Mouse (Mus musculus) urinary bladder, postnatal 4 days (tissue): Measurements from ENCODE around the gene Tufm.
"Not testable (repeated sequence)": the region's sequence is repeated elsewhere in the genome, so short reads cannot be mapped to it uniquely, and the experiment has no call there.

Source experiments
- DNase-seq, 2 experiments: peaks; one replicate each; pipeline ENCODE4 v3.0.0; 2021 to 2022; ENCODE audit warnings: low spot score in 2 of 2

Gene Tufm

GRCm38 (mm10) chr7:126465246-126466030, 21.7 kb upstream of the Tufm start:
- no peak for DNase-seq

DNA sequence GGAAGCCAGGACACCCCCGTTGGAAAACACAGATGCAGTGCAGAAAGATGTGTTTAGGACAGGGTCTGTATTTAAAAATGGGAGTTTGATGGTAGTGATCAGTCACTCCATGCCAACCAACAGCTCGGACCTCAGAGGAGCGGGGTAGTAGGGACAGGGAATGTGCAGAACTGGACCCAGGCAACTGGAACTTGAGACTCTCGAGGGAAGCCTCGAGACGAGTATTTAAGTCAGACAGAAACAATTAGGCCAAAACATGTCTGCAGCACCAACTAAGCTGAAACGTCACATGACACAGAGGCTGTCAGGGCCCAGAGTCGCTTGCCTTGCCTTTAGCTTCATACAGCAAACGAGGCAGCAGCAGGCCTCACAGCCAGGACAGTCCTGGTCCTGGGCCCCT, 21.0 kb upstream of the Tufm start:
- no peak for DNase-seq

DNA sequence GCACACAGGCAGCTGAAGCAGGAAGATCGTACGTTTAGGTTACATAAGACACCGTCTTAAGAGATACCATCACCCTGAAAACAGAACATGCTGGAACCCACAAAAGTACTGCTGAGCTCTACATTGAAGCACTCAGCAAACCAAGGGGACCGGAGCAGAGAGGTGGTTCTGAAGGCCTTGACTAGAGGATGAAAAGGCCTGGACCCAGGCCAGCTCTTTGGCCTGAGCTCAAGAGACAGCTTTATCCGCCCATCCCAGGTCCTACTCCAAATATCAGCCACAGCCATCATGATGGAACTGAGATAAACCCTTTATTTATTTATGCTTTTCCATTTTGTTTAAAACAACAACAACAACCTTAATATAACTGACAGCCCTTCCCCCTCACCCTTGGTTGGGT, 20.5 kb upstream of the Tufm start:
- DNase-seq, result no peak

DNA sequence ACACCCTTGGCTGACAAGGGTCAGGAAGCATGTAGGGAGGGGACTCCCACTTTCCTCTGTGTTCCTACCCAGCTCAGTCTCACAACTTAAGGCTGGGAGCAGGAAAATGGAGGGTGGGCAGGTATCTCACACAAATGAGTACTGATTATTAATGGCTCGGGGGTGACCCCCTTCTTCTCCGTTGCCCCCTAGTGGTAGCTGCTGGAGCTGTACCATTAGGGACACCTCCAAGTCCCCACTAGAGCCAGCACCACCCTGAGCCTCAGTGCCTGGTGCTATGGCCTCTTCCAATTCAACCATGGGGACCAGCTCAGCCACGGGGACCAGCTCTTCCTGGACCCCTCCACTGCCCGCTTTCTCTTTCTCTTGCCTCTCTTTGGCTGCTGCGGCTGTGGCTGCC, 19.9 kb upstream of the Tufm start:
- DNase-seq, result no peak

GRCm38 (mm10) chr7:126467834-126468627, 19.1 kb upstream of the Tufm start:
- peak in 1 of 2 experiments; percentile 53 for DNase-seq

DNA sequence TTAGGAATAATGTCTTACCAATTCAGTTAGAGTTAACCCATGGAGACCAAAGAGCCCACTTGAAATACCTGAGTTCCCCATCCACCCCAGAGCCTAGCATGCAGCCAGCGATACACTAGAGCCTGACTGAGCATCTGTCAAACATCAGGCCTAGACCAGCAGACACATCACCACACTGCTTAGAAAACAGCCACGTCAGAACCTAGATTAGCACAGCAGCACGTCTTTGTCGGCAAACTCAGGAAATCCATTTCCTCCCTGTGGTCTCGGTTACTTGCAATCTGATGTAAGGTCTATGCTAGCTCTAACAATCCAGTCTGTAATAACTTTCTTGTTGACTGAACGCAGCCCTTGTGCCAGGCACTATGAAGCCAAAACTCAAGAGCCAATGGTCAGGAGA, 17.1 kb upstream of the Tufm start:
- no peak for DNase-seq

DNA sequence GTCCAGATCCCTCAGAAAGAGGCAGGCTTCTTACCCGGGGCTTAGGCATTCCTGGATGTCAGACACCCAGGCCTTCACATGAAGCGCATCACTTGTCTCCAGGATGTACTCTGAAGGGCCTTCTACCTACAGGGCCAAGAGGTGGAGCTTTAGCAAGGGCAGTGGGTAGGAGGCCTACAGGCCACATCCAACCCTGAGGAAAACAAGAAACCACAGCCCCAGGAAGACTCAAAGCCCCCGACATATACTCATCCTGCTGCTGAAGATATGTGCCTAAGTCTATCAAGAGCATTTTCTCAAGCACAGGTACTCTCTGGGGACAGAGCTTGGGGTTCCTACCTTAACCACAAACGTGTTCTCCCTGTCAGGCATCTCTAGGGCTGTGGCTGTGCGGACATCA, 15.8 kb upstream of the Tufm start:
- DNase-seq, result no peak

DNA sequence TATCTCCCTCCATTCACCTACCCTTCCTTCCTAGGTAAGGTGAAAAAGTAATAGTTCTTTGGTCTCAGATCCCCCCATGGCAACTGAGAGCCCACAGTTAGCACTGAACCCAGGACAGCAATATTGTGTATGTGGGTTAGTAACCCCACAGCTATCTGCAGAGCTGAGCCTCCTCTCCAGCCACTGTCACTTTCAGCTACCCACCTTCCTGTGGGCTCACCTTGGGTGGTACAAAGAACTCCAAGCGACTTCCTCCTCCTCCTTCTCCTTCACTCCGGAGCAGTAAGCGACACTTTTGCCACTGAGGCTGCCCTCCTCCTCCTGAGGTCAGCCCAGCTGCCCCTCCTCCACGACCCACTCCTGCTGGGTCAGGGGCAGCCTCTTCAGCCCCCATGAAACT, 15.3 kb upstream of the Tufm start:
- no peak for DNase-seq

DNA sequence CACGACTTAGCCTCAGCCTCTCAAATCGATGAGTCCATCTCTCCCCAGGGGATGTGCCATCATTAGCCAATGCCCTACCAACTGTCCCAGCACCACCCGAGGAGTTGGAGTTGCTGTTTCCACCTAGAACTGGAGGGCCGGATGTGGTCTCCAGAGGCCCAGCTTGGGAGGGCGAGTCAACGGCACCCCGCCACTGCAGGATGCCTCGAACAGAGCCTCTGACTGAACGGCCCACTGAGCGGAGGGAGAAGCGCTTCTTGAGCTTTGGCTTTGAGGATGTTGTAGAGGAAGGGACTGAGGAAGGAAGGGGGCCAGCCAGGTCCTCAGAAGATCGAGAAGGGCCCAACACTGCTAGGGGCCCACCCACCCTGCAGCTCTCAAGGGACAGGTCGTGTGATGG, 14.9 kb upstream of the Tufm start:
- no peak for DNase-seq

DNA sequence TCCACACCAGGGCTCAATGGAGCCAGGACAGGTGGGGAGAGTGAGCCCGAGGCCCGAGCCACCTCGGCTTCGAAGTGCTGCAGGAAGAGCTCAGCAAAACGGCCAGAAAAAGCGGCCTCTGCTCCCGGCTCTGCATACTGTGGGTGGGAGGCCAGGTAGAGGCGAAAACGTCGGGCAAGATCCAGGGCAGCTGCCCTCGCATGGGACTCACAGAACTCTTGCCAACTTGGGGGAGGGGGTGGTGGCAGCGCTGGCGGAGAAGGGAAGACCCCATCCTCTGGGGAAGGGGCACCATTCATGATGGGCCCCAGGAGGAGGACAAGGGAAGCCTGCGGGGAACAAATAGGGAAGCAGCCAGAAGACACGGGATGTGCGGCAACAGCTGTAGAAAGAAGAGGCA, 14.4 kb upstream of the Tufm start:
- no peak for DNase-seq

- no peak for DNase-seq
Measured at GRCm38 (mm10) chr7:126473470-126474086, 13.6 kb upstream of the Tufm start.

GRCm38 (mm10) chr7:126474486-126474955, 12.6 kb upstream of the Tufm start:
- no peak for DNase-seq

DNA sequence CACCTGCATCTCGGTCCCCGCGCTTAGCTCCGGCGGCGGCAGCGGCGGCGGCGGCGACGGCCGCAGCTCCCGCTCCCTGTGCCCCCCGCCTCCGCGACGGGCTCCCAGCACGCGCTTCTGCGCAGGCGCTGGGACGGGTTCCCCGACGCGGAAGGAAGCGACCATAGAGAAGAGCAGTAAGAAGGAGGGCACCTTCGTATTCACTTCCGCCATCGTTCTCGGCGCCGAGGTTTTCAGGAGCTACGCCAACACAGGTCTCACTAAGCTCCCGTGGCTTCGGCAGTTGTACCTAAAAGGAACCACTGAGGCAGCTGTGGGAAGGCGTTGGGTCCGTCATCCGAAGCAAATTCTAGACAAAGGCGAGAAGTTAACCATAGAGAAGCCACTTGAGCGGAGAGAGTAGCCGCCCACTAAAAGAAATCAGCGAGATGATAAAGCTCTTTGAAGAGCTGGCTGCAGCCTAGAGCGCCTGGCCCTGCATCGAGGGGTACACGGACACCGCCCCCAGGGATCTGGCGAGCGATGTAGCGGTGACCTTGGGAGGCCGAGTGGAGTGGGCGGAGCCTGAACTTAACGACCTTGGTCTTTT, 12.1 kb upstream of the Tufm start, which contains the start of gene Sh2b1:
Sh2b1 (minus strand) TSS at position 432 of the 589 bp plus-strand sequence.
- DNase-seq, result peak; percentile 86 to 89

DNA sequence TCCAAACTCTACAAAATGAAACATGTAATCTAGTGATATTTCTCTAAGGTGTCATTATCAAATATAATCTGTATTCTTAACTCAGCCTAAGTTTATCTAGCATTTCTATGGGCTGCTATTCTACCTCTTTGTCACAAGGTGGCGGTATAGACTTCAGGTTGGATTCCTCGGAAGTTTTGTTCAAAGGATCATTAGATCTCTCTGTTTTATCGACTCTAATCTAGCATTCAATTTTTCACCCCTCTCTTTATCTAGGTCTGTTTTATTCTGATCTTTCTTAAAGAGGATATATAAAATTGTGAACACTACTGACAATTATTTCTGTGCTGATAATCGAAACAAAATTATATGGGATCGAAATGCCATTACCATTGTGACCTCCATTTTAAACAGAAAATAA, 5.5 kb upstream of the Tufm start:
- no peak for DNase-seq

DNA sequence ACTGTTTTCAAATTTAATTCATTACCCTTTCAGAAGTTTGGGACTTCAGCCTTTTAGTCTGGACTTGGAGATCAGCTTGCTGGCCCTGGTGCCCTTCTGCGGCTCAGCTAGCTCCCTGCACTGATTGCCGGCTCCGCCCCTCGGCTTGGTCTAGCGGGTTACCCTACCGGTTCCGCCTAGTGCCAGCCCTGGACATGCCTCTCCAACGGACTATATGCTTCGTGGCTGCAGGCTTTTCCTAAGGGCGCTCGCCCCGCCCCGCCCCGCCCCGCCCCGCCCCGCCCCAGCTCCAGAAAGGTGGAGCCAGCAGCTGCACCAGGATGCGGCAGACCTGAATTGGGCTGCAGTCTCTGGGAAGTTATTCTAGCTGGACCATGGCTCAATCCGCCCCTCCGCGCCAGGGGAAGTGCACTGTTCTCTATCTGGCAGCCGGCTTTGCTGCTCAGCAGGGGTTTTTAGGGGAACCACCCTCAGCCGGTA, 4.7 kb upstream of the Tufm start:
- peak; percentile 81 for DNase-seq

DNA sequence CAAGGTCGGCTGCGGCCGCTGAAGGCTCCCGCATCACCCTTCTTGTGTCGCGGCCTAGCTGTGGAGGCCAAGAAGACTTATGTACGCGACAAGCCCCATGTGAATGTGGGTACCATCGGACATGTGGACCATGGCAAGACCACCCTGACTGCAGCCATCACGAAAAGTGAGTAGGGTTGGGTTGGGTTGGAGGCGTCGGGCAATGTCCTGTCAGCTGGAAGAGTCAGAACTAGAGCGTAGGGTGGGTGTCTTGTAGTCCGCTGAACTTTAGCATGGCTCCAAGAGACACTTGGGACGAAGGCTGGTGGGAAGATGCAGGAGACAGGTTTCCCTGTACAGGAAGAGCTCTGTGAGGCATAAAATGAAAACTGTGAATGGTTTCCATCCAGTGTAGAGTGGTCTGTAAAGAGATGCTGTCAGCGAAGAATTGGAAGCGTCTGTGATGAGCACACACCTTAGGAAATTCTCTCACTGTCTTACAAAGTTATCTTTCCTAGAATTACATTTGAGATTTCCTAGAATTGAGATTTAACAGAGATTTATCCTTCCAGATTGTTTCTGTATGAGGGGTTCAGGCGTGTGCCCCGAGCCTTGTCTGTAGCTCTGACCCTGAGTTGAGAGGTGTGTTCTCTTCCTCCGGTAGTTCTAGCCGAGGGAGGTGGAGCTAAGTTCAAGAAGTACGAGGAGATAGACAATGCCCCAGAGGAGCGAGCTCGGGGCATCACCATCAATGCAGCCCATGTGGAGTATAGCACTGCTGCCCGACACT, 640 bp downstream of the Tufm start:
- DNase-seq, result not testable (repeated sequence)

DNA sequence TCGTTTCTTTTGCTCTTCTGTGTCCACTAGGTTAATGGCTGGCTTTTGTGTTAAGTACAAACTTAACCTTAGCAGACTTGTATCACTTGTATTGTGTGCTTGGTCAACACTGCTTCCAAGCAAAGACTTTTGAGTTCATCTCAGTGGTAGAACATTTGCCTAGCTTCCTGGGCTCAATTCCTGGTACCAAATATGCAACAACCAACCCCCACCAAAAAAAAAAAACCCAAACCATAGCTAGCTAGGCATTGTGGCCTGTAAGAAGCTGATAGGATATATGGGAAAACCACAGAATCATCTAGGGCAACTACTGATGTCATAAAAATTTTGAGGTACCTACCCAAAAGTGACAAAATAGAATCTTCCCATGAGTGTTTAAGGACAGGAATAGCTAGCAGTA, 3.8 kb downstream of the Tufm start:
- no peak for DNase-seq

DNA sequence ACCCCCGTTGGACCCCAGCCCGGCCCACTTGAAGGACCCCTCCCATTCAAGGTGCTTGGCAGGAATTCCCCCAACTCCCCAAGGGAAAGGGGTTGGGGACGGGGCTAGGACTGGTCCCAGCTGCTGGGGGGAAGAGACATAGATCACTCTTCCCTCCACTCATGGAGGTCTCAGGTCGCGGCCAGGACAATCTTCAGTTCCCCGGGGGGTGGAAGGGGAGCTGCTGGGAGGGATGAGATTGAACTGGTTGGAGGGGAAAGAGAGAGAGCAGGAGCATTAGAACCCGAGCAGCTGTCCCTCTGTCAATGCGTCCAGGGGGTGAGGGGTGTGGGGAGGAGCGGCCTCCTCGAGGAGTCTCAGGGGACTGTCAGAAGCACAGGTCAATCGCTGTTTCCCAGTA, 4.8 kb downstream of the Tufm start:
- DNase-seq, result no peak

GRCm38 (mm10) chr7:126494120-126494519, 7.0 kb downstream of the Tufm start:
- no peak for DNase-seq

DNA sequence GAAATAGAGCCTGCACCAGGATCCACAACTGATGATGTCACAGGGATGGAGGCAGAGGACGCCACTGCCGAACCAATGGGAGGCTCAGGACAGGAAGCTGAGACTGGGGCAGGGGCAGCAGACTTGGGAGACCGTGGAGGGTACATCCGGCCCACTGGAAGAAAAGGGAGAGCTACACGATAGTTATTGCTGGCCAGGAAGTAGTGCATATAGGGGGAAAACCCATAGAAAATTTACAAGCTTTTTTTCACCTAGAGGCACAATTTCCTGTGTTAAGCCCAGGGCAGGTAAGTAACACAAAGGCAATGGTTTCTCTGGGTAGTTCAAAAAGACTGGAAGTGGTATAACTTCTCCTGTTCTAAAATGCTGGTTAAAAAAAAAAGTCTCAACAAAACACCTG, 9.3 kb downstream of the Tufm start:
- DNase-seq, result no peak

DNA sequence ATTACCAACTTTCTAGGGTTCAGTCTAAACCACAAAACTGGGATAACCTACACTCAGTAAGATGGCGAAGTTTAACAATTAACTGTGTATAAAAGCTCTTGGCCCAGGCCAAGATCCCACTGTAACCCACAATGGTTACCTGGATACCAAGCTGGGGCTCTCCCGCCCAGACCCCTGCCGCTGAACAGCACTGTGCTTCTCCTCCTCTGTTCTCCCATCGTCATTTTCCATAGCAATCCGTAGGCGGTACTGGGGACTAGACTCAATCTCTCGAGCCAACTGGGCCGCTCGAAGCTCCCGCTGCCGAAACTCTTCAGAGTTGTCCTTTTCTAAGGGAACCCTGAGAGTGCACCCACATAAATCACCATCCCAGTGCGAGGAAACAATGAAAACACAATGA, 10.8 kb downstream of the Tufm start:
- no peak for DNase-seq
